Mouse (Mus musculus): ENCODE results near the gene Gm9044. TPM values are rescaled to one million over a fixed set of nuclear protein-coding genes. Genes with fewer than 3 reads are reported as not detected.

Gm9044 gene
- polyA plus RNA-seq, 1 experiment from 2014 or later: 1.4 TPM

Other genes with a start within 250 kb of the Gm9044 start
- 11.7 TPM for gene Mdm1, start 190.6 kb downstream of the Gm9044 start, polyA plus RNA-seq (2021)
- gene Il22, start 127.5 kb downstream of the Gm9044 start, polyA plus RNA-seq (2021): not detected
- gene Gm32717, start 91.6 kb downstream of the Gm9044 start, polyA plus RNA-seq (2021): 0.03 TPM
- 0.03 TPM for gene Gm32802, start 73.7 kb downstream of the Gm9044 start, polyA plus RNA-seq (2021)
- not detected for gene Iltifb, start 37.4 kb downstream of the Gm9044 start, polyA plus RNA-seq (2021)
- gene Gm9040, start 5.4 kb downstream of the Gm9044 start, polyA plus RNA-seq (2021): 1.4 TPM
- not detected for gene Gm9045, start 5.4 kb upstream of the Gm9044 start, polyA plus RNA-seq (2021)
- not detected for gene Gm9046, start 10.8 kb upstream of the Gm9044 start, polyA plus RNA-seq (2021)
- 0.18 TPM for gene Gm9048, start 16.3 kb upstream of the Gm9044 start, polyA plus RNA-seq (2021)
- not detected for gene Gm9049, start 21.7 kb upstream of the Gm9044 start, polyA plus RNA-seq (2021)
- not detected for gene Ifng, start 108.6 kb upstream of the Gm9044 start, polyA plus RNA-seq (2021)